Comparison of ENCODE assay signal across 8 mouse cellular contexts in genomic region chr12:111713004-111713651, GRCm38 (mm10). TPM values are rescaled to one million over a fixed set of nuclear protein-coding genes. Genes with fewer than 3 reads are reported as not detected.
A peak's percentile ranks its signal among the peaks of the same experiment; 100 is the strongest.
DNase-seq lines count a peak whose midpoint lies in the region; ATAC-seq and TF ChIP-seq lines count a peak whose summit lies in the region.

Bag5 (minus strand) TSS chr12:111713257.
Apopt1 (plus strand) TSS chr12:111713261.

- peak within 1 kb of the TSS; percentile 94 for H3K4me3 ChIP-seq in lung, postnatal 0 days (ENCODE audit: low read depth, low read length)

- no peak for TF ChIP-seq EP300 in lung, postnatal 0 days (IDR thresholded peaks at IDR 0.05)

- peak within 1 kb of the TSS; percentile 96 for H3K9ac ChIP-seq in lung, postnatal 0 days (replicated peaks; ENCODE audit: low read depth)

- H3K4me2 ChIP-seq in lung, postnatal 0 days (replicated peaks; ENCODE audit: low read depth, low read length) = peak within 1 kb of the TSS; percentile 88

- TF ChIP-seq CTCF in lung, postnatal 0 days (IDR thresholded peaks at IDR 0.05) = peak; percentile 65

- H3K27ac ChIP-seq in lung, postnatal 0 days (ENCODE audit: low read length) = peak within 1 kb of the TSS; percentile 90

- peaks cover 6% of the 10 kb centered on the region; the same call in 1 of the 2 replicates for H3K4me1 ChIP-seq in lung, postnatal 0 days (ENCODE audit: insufficient read depth, low read depth, low read length)

- H3K27me3 ChIP-seq in lung, postnatal 0 days (replicated peaks; ENCODE audit: insufficient read depth, low read length) = no peaks in the 10 kb centered on the region

- peak; percentile 87 for ATAC-seq in frontal cortex, adult (ENCODE audit: low TSS enrichment)
- ATAC-seq in hematopoietic stem cell, adult 5-6 weeks (replicated peaks in 1 of 2; ENCODE audit: insufficient read depth in 1 of 2, low FRiP score in 2 of 2, low TSS enrichment in 1 of 2, low read depth in 1 of 2, poor library complexity in 2 of 2, severe bottlenecking in 2 of 2) = peak; percentile 93 to 96
- ATAC-seq in lung, postnatal 0 days = peak; percentile 97

- 1% methylated on average over 75 of the region's 86 CpGs for WGBS in lung, postnatal 0 days

- DNase-seq in NIH3T3 (ENCODE audit: low read depth) = peak; percentile 95
- DNase-seq in cerebellum, adult 9-10 months = peak; percentile 86
- peak; percentile 89 for DNase-seq in layer of hippocampus, adult 9-11 months
- DNase-seq in lung, postnatal 0 days (ENCODE audit: low spot score) = peak; percentile 97
- peak; percentile 78 for DNase-seq in ovary, postnatal 10 days (ENCODE audit: low spot score)
- DNase-seq in thymus, postnatal 0 days (ENCODE audit: low spot score) = peak; percentile 98

- H3K9me3 ChIP-seq in lung, postnatal 0 days (ENCODE audit: low read length) = no peaks in the 10 kb centered on the region

- H3K36me3 ChIP-seq in lung, postnatal 0 days (ENCODE audit: insufficient read depth, low read length) = peaks cover 24% of the 10 kb centered on the region; the same call in 1 of the 2 replicates

RNA-seq across cellular contexts. Expression of gene Bag5, which starts in this region (rescaled TPM):
- total RNA-seq in hematopoietic stem cell, adult 5-6 weeks (2017) = 47.1 and 51.4 TPM in 2 replicates
- 48.9 and 52.5 TPM in 2 replicates for polyA plus RNA-seq in lung, postnatal 0 days (2015; fragmentation: Nextera tagmentation; extraction: Ambion mirVana)
- 50.7 and 54.1 TPM in 2 replicates for polyA plus RNA-seq in thymus, postnatal 0 days (2015; fragmentation: Nextera tagmentation; extraction: Ambion mirVana)

RNA-seq across cellular contexts. Expression of gene Apopt1, which starts in this region (rescaled TPM):
- 53.0 and 58.3 TPM in 2 replicates for total RNA-seq in hematopoietic stem cell, adult 5-6 weeks (2017)
- 42.3 and 43.1 TPM in 2 replicates for polyA plus RNA-seq in lung, postnatal 0 days (2015; fragmentation: Nextera tagmentation; extraction: Ambion mirVana)
- 60.1 and 66.6 TPM in 2 replicates for polyA plus RNA-seq in thymus, postnatal 0 days (2015; fragmentation: Nextera tagmentation; extraction: Ambion mirVana)

Comparison
In these comparisons a context has a peak if more than half of its experiments do, and no peak if none do; other contexts are left out.
1. Peak in every context shown above with its lines: DNase-seq, ATAC-seq, H3K4me3 ChIP-seq and H3K27ac ChIP-seq.